Mouse (Mus musculus) kidney, adult 9 months (tissue): ENCODE measurements around the gene Hvcn1.
"Not testable (repeated sequence)": the region's sequence is repeated elsewhere in the genome, so short reads cannot be mapped to it uniquely, and the experiment has no call there.

Experiments used
- DNase-seq: peaks from one replicate; pipeline ENCODE4 v3.0.0; 2022

The Hvcn1 gene

GRCm38 (mm10) chr5:122206475-122206874, at the start of gene Hvcn1:
Gene Hvcn1, plus strand, starts transcription at chr5:122206804.
- no peak for DNase-seq

GRCm38 (mm10) chr5:122157827-122158381, 48.7 kb upstream of the Hvcn1 start, which contains the start of gene Ppp1cc:
Gene Ppp1cc, plus strand, starts transcription at chr5:122158278.
- peak; percentile 92 for DNase-seq

- DNase-seq = peak; percentile 31
Observed at GRCm38 (mm10) chr5:122158557-122159515, 47.8 kb upstream of the Hvcn1 start.

- DNase-seq = peak; percentile 54
Observed at GRCm38 (mm10) chr5:122163194-122163593, 43.4 kb upstream of the Hvcn1 start.

GRCm38 (mm10) chr5:122164011-122164410, 42.6 kb upstream of the Hvcn1 start:
- no peak for DNase-seq

- DNase-seq = peak; percentile 50
Observed at GRCm38 (mm10) chr5:122165233-122165915, 41.2 kb upstream of the Hvcn1 start.

- no peak for DNase-seq
Observed at GRCm38 (mm10) chr5:122166636-122167161, 39.9 kb upstream of the Hvcn1 start.

- DNase-seq = no peak
Observed at GRCm38 (mm10) chr5:122168344-122169069, 38.1 kb upstream of the Hvcn1 start.

GRCm38 (mm10) chr5:122171058-122171457, 35.5 kb upstream of the Hvcn1 start:
- peak; percentile 50 for DNase-seq

- no peak for DNase-seq
Observed at GRCm38 (mm10) chr5:122175402-122175801, 31.2 kb upstream of the Hvcn1 start.

- no peak for DNase-seq
Observed at GRCm38 (mm10) chr5:122175961-122176360, 30.6 kb upstream of the Hvcn1 start.

GRCm38 (mm10) chr5:122176398-122176797, 30.2 kb upstream of the Hvcn1 start:
- no peak for DNase-seq

- no peak for DNase-seq
Observed at GRCm38 (mm10) chr5:122179665-122180064, 26.9 kb upstream of the Hvcn1 start.

- no peak for DNase-seq
Observed at GRCm38 (mm10) chr5:122184283-122184806, 22.3 kb upstream of the Hvcn1 start.

GRCm38 (mm10) chr5:122184858-122185257, 21.7 kb upstream of the Hvcn1 start:
- DNase-seq = not testable (repeated sequence)

- no peak for DNase-seq
Observed at GRCm38 (mm10) chr5:122189115-122189514, 17.5 kb upstream of the Hvcn1 start.

GRCm38 (mm10) chr5:122190465-122190864, 16.1 kb upstream of the Hvcn1 start:
- DNase-seq = no peak

- peak; percentile 67 for DNase-seq
Observed at GRCm38 (mm10) chr5:122191269-122192063, 15.1 kb upstream of the Hvcn1 start.

GRCm38 (mm10) chr5:122192347-122192746, 14.3 kb upstream of the Hvcn1 start:
- DNase-seq = peak; percentile 33

GRCm38 (mm10) chr5:122200872-122201271, 5.7 kb upstream of the Hvcn1 start:
- DNase-seq = no peak

- no peak for DNase-seq
Observed at GRCm38 (mm10) chr5:122201904-122202303, 4.7 kb upstream of the Hvcn1 start.
